Mouse (Mus musculus): Measurements from ENCODE around the gene Morn3.

DNA sequence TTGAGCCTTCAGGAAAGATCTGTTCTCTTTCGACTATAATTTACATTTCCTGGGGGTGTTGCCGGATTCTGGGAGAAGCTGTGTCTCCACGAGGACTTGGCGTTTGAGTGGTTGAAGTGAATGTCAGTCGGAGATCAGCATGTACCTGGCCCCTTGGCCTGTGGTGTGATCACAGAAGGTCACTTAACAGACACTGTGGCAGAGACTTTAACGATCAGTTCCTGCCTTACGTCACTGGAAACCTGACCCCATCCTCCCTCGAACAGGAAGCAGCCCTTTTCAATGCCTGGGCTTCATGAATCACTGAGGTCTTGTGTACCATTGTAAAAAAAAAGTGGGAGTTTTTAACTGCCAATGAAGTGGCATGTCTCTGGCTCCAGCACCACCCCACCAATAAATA, 33.2 kb upstream of the Morn3 start:
- TF ChIP-seq MAFK (IDR thresholded peaks at IDR 0.05; ENCODE audit: insufficient read depth, low read depth, low read length) (no peak), HCFC1 (IDR thresholded peaks at IDR 0.05; ENCODE audit: borderline replicate concordance, insufficient read depth, low read length) (no peak), ZNF384 (IDR thresholded peaks at IDR 0.05; ENCODE audit: low read depth, low read length) (no peak), ZC3H11A (IDR thresholded peaks at IDR 0.05; ENCODE audit: borderline replicate concordance, low read depth, low read length) (no peak)

Measured in ES-E14 (cell line).